In genomic region chr16:33193649-33194048, GRCm38 (mm10) we compare ENCODE assay signal across 8 mouse cellular contexts. TPM values are rescaled to one million over a fixed set of nuclear protein-coding genes. Genes with fewer than 3 reads are reported as not detected.
DNase-seq lines count a peak whose midpoint lies in the region; ATAC-seq and TF ChIP-seq lines count a peak whose summit lies in the region.

No protein-coding gene starts in this region.

- peaks cover 30% of the 10 kb centered on the region for H3K4me1 ChIP-seq in kidney, adult 2 months (ENCODE audit: control insufficient read depth, insufficient read depth, low read length)
- no peaks in the 10 kb centered on the region for H3K4me1 ChIP-seq in kidney, embryonic 14.5 days (ENCODE audit: control insufficient read depth, insufficient read depth, low read length)
- no peaks in the 10 kb centered on the region for H3K4me1 ChIP-seq in neural tube, embryonic 14.5 days (ENCODE audit: control insufficient read depth, insufficient read depth, low read length)

- no peak for TF ChIP-seq POLR2A in kidney, adult 2 months (IDR thresholded peaks at IDR 0.05; ENCODE audit: low read depth, low read length)

- WGBS in kidney, adult 2 months = 10% methylated on average over 2 of the region's 2 CpGs
- WGBS in kidney, embryonic 14.5 days = 49% methylated on average over 2 of the region's 2 CpGs
- WGBS in neural tube, embryonic 14.5 days = 46% methylated on average over 2 of the region's 2 CpGs

- DNase-seq in kidney, adult 2 months = peak; percentile 72
- peak; percentile 65 for DNase-seq in ES-CJ7 (ENCODE audit: low read depth, low spot score)
- DNase-seq in cerebellum, adult 9-10 months = peak; percentile 42
- peak; percentile 20 to 29 for DNase-seq in frontal cortex, postnatal 25 days (ENCODE audit: low spot score in 2 of 2)
- peak; percentile 49 for DNase-seq in left cerebral cortex, postnatal 4 days
- no peak for DNase-seq in yolk sac, embryonic 10.5 days (ENCODE audit: low spot score)

- H3K4me3 ChIP-seq in kidney, adult 2 months (ENCODE audit: insufficient read depth, low read depth, low read length) = no peak overlapping the region
- H3K4me3 ChIP-seq in kidney, embryonic 14.5 days (ENCODE audit: low read length) = no peak overlapping the region
- no peak overlapping the region for H3K4me3 ChIP-seq in neural tube, embryonic 14.5 days (ENCODE audit: low read depth, low read length)

- no peak overlapping the region for H3K9ac ChIP-seq in kidney, embryonic 14.5 days (ENCODE audit: low read depth, low read length)
- H3K9ac ChIP-seq in neural tube, embryonic 14.5 days (replicated peaks; ENCODE audit: low read depth, low read length) = no peak overlapping the region

- no peak for ATAC-seq in kidney, embryonic 14.5 days (ENCODE audit: low FRiP score, low TSS enrichment)
- ATAC-seq in neural tube, embryonic 14.5 days (ENCODE audit: low read depth) = peak; percentile 60; the same call in 1 of the 2 replicates

- peak; percentile 71 for TF ChIP-seq CTCF in kidney, adult 2 months (conservative IDR thresholded peaks at IDR 0.05; ENCODE audit: insufficient read depth, insufficient read length, low read depth, low read length)

- no peaks in the 10 kb centered on the region for H3K36me3 ChIP-seq in kidney, adult 2 months (ENCODE audit: control insufficient read depth, insufficient read depth, low read length)
- H3K36me3 ChIP-seq in kidney, embryonic 14.5 days (ENCODE audit: control insufficient read depth, insufficient read depth, low read length) = peaks cover 4% of the 10 kb centered on the region; the same call in 1 of the 2 replicates
- no peaks in the 10 kb centered on the region for H3K36me3 ChIP-seq in neural tube, embryonic 14.5 days (ENCODE audit: control insufficient read depth, insufficient read depth, low read length)

- H3K9me3 ChIP-seq in kidney, embryonic 14.5 days (ENCODE audit: control insufficient read depth, low read length) = no peaks in the 10 kb centered on the region
- H3K9me3 ChIP-seq in neural tube, embryonic 14.5 days (ENCODE audit: control insufficient read depth, low read length) = no peaks in the 10 kb centered on the region

- H3K27ac ChIP-seq in kidney, adult 2 months (ENCODE audit: insufficient read depth, low read depth, low read length) = no peak overlapping the region
- H3K27ac ChIP-seq in kidney, embryonic 14.5 days (ENCODE audit: low read depth, low read length) = no peak overlapping the region
- H3K27ac ChIP-seq in neural tube, embryonic 14.5 days (ENCODE audit: low read depth, low read length) = no peak overlapping the region

- H3K4me2 ChIP-seq in kidney, embryonic 14.5 days (replicated peaks; ENCODE audit: low read depth, low read length) = no peak overlapping the region
- no peak overlapping the region for H3K4me2 ChIP-seq in neural tube, embryonic 14.5 days (ENCODE audit: low read depth, low read length)

- intact Hi-C loops in left cerebral cortex, postnatal 4 days (cut with DNase I) = no loop called here

- no peaks in the 10 kb centered on the region for H3K27me3 ChIP-seq in kidney, adult 2 months (replicated peaks; ENCODE audit: control insufficient read depth, insufficient read depth, low read length)
- H3K27me3 ChIP-seq in kidney, embryonic 14.5 days (ENCODE audit: control insufficient read depth, insufficient read depth, low read length) = no peaks in the 10 kb centered on the region
- no peaks in the 10 kb centered on the region for H3K27me3 ChIP-seq in neural tube, embryonic 14.5 days (ENCODE audit: control insufficient read depth, insufficient read depth, low read length)

RNA-seq across cellular contexts. Expression of gene Osbpl11, which starts 8.8 kb away (rescaled TPM):
- 14.1 and 14.7 TPM in 2 replicates for polyA plus RNA-seq in kidney, adult 2 months (2012; rRNA removed)
- 12.0 and 18.9 TPM in 2 replicates for polyA plus RNA-seq in kidney, embryonic 14.5 days (2014; fragmentation: Nextera tagmentation; extraction: Ambion mirVana)
- 10 to 100 TPM; 26.8 to 27.4 TPM for total RNA-seq in left cerebral cortex, postnatal 4 days (2021)
- polyA plus RNA-seq in neural tube, embryonic 14.5 days (2014; fragmentation: Nextera tagmentation; extraction: Ambion mirVana) = 15.1 and 21.6 TPM in 2 replicates

RNA-seq across cellular contexts. Expression of gene Snx4, which starts 57.6 kb away (rescaled TPM):
- 12.1 and 16.2 TPM in 2 replicates for polyA plus RNA-seq in kidney, adult 2 months (2012; rRNA removed)
- 68.5 and 79.7 TPM in 2 replicates for polyA plus RNA-seq in kidney, embryonic 14.5 days (2014; fragmentation: Nextera tagmentation; extraction: Ambion mirVana)
- total RNA-seq in left cerebral cortex, postnatal 4 days (2021) = 10 to 100 TPM; 62.4 to 68.3 TPM
- polyA plus RNA-seq in neural tube, embryonic 14.5 days (2014; fragmentation: Nextera tagmentation; extraction: Ambion mirVana) = 80.0 and 97.2 TPM in 2 replicates
